Mouse (Mus musculus) midbrain, embryonic 14.5 days (tissue): ENCODE measurements around the gene Prl4a1. TPM values are rescaled to one million over a fixed set of nuclear protein-coding genes. Genes with fewer than 3 reads are reported as not detected.
"Not testable (repeated sequence)": the region's sequence is repeated elsewhere in the genome, so short reads cannot be mapped to it uniquely, and the experiment has no call there.

Experiments used
- ATAC-seq: fragments of 200-750 bp; cut with Nextera tagmentation; 2 replicates; pipeline ENCODE4 v1.8.0; 2017; ENCODE audit warnings: moderate number of reproducible peaks, moderate library complexity; ENCODE audit not compliant: low FRiP score, low TSS enrichment
- DNase-seq: peaks from one replicate; pipeline ENCODE4 v3.0.0-alpha.2; 2015
- H3K27ac ChIP-seq: fragments of 300-500 bp; sonication (generic); replicated peaks from 2 replicates; pipeline ENCODE4 v1.5.1; 2014; ENCODE audit warnings: mild to moderate bottlenecking, low read depth, low read length, moderate library complexity
- H3K27me3 ChIP-seq: fragments of 300-500 bp; sonication (generic); 2 replicates; pipeline ENCODE4 v1.6.1; 2014; ENCODE audit warnings: low read length, control low read depth, mixed read lengths; ENCODE audit not compliant: control insufficient read depth, insufficient read depth
- H3K36me3 ChIP-seq: fragments of 300-500 bp; sonication (generic); 2 replicates; pipeline ENCODE4 v1.6.1; 2014; ENCODE audit warnings: low read length, control low read depth; ENCODE audit not compliant: control insufficient read depth, insufficient read depth
- H3K4me1 ChIP-seq: fragments of 300-500 bp; sonication (generic); 2 replicates; pipeline ENCODE4 v1.6.1; 2014; ENCODE audit warnings: mild to moderate bottlenecking, antibody characterized with exemption, low read length, control low read depth; ENCODE audit not compliant: control insufficient read depth, insufficient read depth
- H3K4me2 ChIP-seq: fragments of 300-500 bp; sonication (generic); 2 replicates; pipeline ENCODE4 v1.6.1; 2014; ENCODE audit warnings: mild to moderate bottlenecking, low read length, moderate library complexity
- H3K4me3 ChIP-seq: fragments of 300-500 bp; sonication (generic); replicated peaks from 2 replicates; pipeline ENCODE4 v1.5.1; 2014; ENCODE audit warnings: low read depth, low read length
- H3K9ac ChIP-seq: fragments of 300-500 bp; sonication (generic); replicated peaks from 2 replicates; pipeline ENCODE4 v1.6.1; 2014; ENCODE audit warnings: mild to moderate bottlenecking, low read length, moderate library complexity
- H3K9me3 ChIP-seq: fragments of 300-500 bp; sonication (generic); 2 replicates; pipeline ENCODE4 v1.6.1; 2016; ENCODE audit warnings: low read length, control low read depth, mixed read lengths; ENCODE audit not compliant: control insufficient read depth
- WGBS: fragments of 180-500 bp; shearing (Covaris S2); extraction: QIAGEN DNeasy Blood & Tissue Kit; methylation state at CpG from one replicate; pipeline ENCODE4 v1.1.7; 2014; 5-methylcytosine and 5-hydroxymethylcytosine counted together
- polyA plus RNA-seq: library from polyadenylated mRNA; unstranded; fragments of >200 nt; fragmentation: Nextera tagmentation; extraction: Ambion mirVana; gene quantifications from 2 replicates; pipeline ENCODE4 v1.2.1, GENCODE M21; 2014

Prl4a1 gene
- polyA plus RNA-seq, result not detected in 2 replicates

- no peak for DNase-seq
- Histone ChIP-seq H3K4me1 (no peaks in the 10 kb centered on the region), H3K4me3 (no peak within 1 kb of the TSS), H3K27ac (no peak within 1 kb of the TSS), H3K4me2 (no peak within 1 kb of the TSS), H3K36me3 (no peaks in the 10 kb centered on the region), H3K9me3 (no peaks in the 10 kb centered on the region), H3K27me3 (no peaks in the 10 kb centered on the region), H3K9ac (no peak within 1 kb of the TSS)
- no peak for ATAC-seq
- WGBS, result 97% methylated on average over 3 of the region's 3 CpGs
These were observed at the start of gene Prl4a1 for GRCm38 (mm10) chr13:28015912-28016311. TSS of gene Prl4a1 (plus strand) at chr13:28016212.

GRCm38 (mm10) chr13:27972931-27973330, 43.1 kb upstream of the Prl4a1 start:
- Histone ChIP-seq H3K4me2 (no peak overlapping the region), H3K36me3 (no peaks in the 10 kb centered on the region), H3K4me1 (no peaks in the 10 kb centered on the region), H3K27ac (no peak overlapping the region), H3K9ac (no peak overlapping the region), H3K4me3 (no peak overlapping the region), H3K9me3 (no peaks in the 10 kb centered on the region), H3K27me3 (no peaks in the 10 kb centered on the region)
- ATAC-seq (no peak), DNase-seq (peak; percentile 2)
- WGBS, result 93% methylated on average over 1 of the region's 1 CpGs

GRCm38 (mm10) chr13:27974281-27974680, 41.7 kb upstream of the Prl4a1 start:
- not testable (repeated sequence) for H3K27me3 ChIP-seq, H3K4me2 ChIP-seq, ATAC-seq, H3K36me3 ChIP-seq, H3K9me3 ChIP-seq, H3K9ac ChIP-seq, H3K4me3 ChIP-seq, DNase-seq, H3K4me1 ChIP-seq, H3K27ac ChIP-seq
- 78% methylated on average over 2 of the region's 2 CpGs for WGBS

- 96% methylated on average over 2 of the region's 2 CpGs for WGBS
- H3K27ac ChIP-seq, result no peak overlapping the region
- no peak for DNase-seq
- H3K4me2 ChIP-seq, result no peak overlapping the region
- H3K9me3 ChIP-seq, result no peaks in the 10 kb centered on the region
- H3K36me3 ChIP-seq, result no peaks in the 10 kb centered on the region
- no peak for ATAC-seq
- no peak overlapping the region for H3K4me3 ChIP-seq
- H3K9ac ChIP-seq, result no peak overlapping the region
- H3K4me1 ChIP-seq, result no peaks in the 10 kb centered on the region
- H3K27me3 ChIP-seq, result no peaks in the 10 kb centered on the region
These were observed 38.4 kb upstream of the Prl4a1 start for GRCm38 (mm10) chr13:27977646-27978045.

GRCm38 (mm10) chr13:27996557-27996956, 19.5 kb upstream of the Prl4a1 start:
- H3K9ac ChIP-seq, H3K4me1 ChIP-seq, DNase-seq, ATAC-seq, H3K4me2 ChIP-seq, H3K36me3 ChIP-seq, H3K27ac ChIP-seq, H3K4me3 ChIP-seq, H3K27me3 ChIP-seq, H3K9me3 ChIP-seq: not testable (repeated sequence)
- WGBS, result 92% methylated on average over 3 of the region's 3 CpGs

GRCm38 (mm10) chr13:28029330-28029729, 13.3 kb downstream of the Prl4a1 start:
- H3K4me3 ChIP-seq, result no peak overlapping the region

GRCm38 (mm10) chr13:28069315-28069714, 53.3 kb downstream of the Prl4a1 start:
- no peaks in the 10 kb centered on the region for H3K27me3 ChIP-seq
- WGBS, result 92% methylated on average over 3 of the region's 3 CpGs
- no peak overlapping the region for H3K4me2 ChIP-seq
- H3K9me3 ChIP-seq, result no peaks in the 10 kb centered on the region
- ATAC-seq, result no peak
- H3K27ac ChIP-seq, result no peak overlapping the region
- H3K9ac ChIP-seq, result no peak overlapping the region
- H3K4me3 ChIP-seq, result no peak overlapping the region
- H3K36me3 ChIP-seq, result no peaks in the 10 kb centered on the region
- DNase-seq, result no peak
- H3K4me1 ChIP-seq, result no peaks in the 10 kb centered on the region

More at GRCm38 (mm10) chr13:28029330-28029729, 13.3 kb downstream of the Prl4a1 start:
- H3K36me3 ChIP-seq, result no peaks in the 10 kb centered on the region
- no peaks in the 10 kb centered on the region for H3K4me1 ChIP-seq
- no peak overlapping the region for H3K4me2 ChIP-seq
- H3K27me3 ChIP-seq, result no peaks in the 10 kb centered on the region
- no peak for ATAC-seq
- no peaks in the 10 kb centered on the region for H3K9me3 ChIP-seq
- no peak overlapping the region for H3K27ac ChIP-seq
- no peak for DNase-seq
- no peak overlapping the region for H3K9ac ChIP-seq

Other genes starting within 250 kb of the Prl4a1 start
- not detected in 2 replicates for gene Prl7c1, start 235.4 kb upstream of the Prl4a1 start, polyA plus RNA-seq
- not detected in 2 replicates for gene Prl2a1, start 214.6 kb upstream of the Prl4a1 start, polyA plus RNA-seq
- not detected in 2 replicates for gene Prl2c1, start 166.9 kb upstream of the Prl4a1 start, polyA plus RNA-seq
- gene Prl5a1, start 126.3 kb downstream of the Prl4a1 start, polyA plus RNA-seq, result not detected in 2 replicates
- gene Gm11361, start 241.3 kb downstream of the Prl4a1 start, polyA plus RNA-seq, result 1.5 and 2.0 TPM in 2 replicates